Mouse (Mus musculus): ENCODE results near the gene Flot1. TPM values are rescaled to one million over a fixed set of nuclear protein-coding genes. Genes with fewer than 3 reads are reported as not detected.

Gene Flot1
- total RNA-seq, 1 experiment from 2014 or later = 94.1 TPM

GRCm38 (mm10) chr17:35810900-35811648 is 12.0 kb upstream of the Flot1 start:
- no peak for DNase-seq

DNA sequence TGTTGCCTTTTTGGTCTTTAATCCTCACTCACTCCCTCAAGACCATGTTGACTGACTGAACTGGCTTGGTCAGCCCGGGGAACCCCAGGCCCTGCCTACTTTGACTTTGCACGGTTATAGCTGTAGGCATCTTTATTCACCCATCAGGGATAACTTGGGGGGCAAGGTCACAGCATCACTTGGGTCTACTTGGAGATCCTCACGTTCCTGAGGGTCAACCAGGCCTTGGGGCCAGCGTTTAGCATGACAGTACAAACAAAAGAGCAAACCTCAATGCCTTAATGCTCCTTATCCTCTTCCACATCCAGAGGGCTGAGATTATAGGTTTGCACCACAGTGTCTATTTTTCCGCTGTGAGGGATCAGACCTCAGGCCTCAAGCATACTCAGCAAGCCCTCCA is 10.7 kb upstream of the Flot1 start:
- DNase-seq = no peak

- DNase-seq = no peak
Measured at GRCm38 (mm10) chr17:35812736-35813135, 10.3 kb upstream of the Flot1 start.

DNA sequence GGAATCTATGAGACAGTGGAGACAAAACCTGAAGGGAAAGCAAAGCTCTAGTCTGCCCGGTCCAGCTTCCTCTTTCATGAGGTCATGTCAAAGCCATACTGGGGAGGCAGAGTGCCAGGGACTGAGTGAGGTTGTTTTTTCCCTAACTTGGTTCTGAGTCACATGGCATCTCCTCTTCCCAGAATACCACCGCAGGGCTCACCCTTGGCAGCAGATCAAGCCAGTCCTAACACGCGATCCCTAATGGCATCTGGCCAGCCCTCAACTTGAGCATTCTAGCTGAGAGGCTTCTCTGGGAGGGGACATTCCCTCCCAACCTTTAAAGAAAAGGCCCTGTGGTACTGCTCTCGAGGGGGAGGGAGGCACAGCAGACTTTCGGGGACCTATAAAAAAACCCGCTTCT is 9.8 kb upstream of the Flot1 start:
- peak; percentile 92 for DNase-seq

DNA sequence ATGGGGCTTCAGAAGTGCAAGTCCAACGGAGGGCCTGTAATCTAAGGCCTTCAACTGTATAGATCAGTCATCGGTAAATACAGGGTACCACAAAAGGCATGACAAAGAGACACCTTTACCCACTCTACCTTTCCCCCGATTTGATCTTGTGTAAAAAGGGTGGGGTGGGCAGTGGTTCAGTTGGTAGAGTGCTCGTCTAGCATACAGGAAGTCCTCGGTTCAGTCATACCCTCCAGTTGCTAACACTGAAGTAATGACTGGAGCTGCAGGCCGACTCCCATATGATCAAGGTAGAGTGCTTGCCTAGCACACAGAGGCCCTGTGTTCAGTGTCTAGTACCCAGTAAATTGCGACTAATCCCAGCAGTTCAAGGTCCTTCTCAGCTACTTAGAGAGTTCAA is 9.4 kb upstream of the Flot1 start:
- no peak for DNase-seq

DNA sequence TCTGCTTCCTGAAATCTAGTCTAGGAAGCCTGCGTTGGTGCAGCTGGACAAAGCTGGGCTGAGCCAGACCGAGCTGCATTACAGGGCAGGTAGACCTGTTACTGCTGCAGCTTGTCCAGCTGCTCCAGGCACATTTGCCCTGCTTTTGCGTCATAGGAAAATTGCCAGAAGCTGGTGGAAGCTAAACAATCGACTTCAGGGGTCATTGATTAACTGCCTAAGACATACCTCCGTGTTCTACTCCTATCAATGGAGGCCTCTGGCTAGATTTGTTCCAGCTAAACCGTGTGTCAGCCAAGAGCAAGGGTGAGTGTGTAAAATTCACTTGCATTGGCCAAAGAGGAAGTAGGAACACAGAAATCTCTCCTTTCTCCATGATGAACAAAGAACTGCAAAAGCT is 8.4 kb upstream of the Flot1 start:
- DNase-seq = no peak

GRCm38 (mm10) chr17:35815836-35816235 is 7.2 kb upstream of the Flot1 start:
- no peak for DNase-seq

DNA sequence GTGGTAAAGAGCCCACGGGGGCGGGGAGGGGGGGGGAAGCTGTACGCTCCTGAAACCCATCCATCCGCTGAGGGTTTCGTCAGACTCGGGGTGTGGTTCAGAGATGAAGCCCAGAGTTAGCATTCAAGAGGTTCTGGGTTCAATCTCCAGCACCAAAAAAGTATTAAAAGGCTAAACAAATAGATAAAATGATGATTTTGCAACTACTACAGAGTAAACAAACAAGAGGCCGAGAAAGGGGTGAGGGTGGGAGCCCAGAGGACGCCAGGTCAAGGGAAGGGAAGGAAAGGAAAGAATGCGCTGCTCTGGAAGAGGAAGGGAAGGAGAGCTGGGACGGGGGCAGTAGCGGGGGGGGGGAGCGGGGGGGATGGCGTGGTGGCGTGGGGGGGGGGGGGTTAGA is 6.3 kb upstream of the Flot1 start:
- DNase-seq = no peak

- no peak for DNase-seq
Measured at GRCm38 (mm10) chr17:35817226-35817625, 5.8 kb upstream of the Flot1 start.

DNA sequence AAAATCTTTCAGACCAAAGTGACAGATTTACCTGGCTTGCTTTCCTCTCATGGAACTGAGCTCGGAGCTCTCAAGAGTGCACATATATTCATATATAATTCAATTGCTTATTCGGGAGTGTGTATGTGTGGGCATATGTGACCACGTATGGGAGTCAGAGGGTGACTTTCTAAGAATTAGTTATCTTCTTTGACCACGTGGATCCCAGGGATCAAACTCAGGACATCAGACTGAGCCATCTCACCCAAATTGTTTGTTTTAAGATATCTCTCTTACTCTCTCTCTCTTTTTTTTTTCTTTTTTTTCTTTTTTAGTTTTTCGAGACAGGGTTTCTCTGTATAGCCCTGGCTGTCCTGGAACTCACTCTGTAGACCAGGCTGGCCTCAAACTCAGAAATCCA is 2.9 kb upstream of the Flot1 start:
- DNase-seq = no peak

DNA sequence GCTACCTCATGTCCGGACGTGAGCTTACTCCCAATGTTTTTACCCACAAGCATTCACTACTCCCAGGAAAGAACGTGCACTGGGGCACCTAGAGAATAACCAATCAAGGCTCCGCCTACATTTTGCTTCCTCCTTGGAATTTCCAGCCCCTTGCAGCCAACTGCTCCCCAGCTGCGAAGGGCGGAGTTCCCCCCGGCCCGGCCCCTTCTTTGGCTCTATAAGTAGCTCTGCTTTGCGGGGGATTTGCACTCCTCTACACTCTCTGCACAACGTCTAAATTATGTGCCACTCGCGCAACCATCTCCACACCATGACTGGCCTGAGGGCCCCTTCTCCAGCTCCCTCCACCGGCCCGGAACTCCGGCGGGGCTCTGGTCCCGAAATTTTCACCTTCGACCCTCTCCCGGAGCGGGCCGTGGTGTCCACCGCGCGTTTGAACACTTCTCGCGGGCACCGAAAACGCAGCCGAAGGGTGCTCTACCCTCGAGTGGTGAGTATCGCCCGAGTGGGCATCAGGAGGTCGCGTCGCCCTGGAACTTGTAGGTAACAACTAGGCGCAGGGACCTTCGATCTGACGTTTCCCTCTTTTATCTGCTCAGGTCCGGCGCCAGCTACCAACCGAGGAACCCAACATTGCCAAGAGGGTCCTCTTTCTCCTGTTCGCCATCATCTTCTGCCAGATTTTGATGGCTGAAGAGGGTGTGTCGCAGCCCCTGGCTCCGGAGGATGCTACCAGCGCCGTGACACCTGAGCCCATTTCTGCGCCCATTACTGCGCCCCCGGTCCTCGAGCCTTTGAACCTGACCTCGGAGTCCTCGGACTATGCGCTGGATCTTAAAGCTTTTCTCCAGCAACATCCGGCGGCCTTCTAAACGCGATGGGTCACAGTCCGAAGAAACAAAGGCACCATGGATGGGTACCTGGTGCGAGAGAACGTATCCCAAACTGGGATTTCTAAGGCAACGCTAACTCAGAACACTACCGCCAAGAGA is 1.3 kb upstream of the Flot1 start, which contains the start of gene Ier3:
TSS of gene Ier3 (plus strand) at position 246 of the 992 bp plus-strand sequence.
- DNase-seq = peak; percentile 84

- DNase-seq = no peak
Measured at GRCm38 (mm10) chr17:35822564-35822963, 466 bp upstream of the Flot1 start.

GRCm38 (mm10) chr17:35824402-35824801 is 1.4 kb downstream of the Flot1 start:
- DNase-seq = no peak

- no peak for DNase-seq
Measured at GRCm38 (mm10) chr17:35825109-35825850, 2.2 kb downstream of the Flot1 start.

- DNase-seq = peak; percentile 84
Measured at GRCm38 (mm10) chr17:35829737-35830136, 6.7 kb downstream of the Flot1 start.

DNA sequence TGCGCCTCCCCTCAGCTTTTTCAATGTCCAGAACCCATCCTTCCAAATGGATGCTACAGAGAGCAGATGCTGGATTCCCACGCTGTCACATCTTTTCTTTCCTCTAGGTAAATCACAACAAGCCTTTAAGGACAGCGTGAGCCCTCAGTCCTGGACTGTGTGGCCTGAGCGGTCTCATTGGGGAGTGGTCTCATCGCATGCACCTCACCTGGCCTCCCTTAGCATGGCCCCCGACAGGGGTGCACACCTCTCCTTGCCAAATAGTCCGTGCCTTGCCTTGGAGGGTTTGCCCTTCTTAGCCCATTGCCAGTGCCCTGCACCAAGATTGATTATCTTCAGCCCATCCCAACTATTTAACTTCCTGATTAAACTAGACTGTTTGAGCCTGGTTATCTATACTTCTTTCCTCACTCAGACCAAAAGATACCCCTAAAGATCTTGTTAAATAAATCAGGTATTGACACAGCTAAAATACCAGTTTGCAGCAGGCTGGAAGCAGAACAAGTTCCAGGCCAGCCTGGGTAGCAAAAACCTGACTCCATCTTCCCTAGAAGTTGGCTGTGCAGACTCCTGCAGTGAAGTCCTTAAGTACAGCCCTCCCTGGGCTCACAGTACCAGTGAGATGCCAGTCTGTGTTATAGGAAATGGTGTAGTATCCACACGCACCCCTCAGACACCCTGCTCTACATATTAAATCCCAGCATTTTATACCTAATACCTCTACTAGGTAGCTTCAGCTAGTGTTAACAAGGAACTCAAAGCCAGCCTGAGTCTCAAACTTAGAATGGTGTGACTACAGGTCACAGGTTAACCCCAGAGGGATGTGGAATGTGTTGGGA is 9.6 kb downstream of the Flot1 start:
- no peak for DNase-seq

DNA sequence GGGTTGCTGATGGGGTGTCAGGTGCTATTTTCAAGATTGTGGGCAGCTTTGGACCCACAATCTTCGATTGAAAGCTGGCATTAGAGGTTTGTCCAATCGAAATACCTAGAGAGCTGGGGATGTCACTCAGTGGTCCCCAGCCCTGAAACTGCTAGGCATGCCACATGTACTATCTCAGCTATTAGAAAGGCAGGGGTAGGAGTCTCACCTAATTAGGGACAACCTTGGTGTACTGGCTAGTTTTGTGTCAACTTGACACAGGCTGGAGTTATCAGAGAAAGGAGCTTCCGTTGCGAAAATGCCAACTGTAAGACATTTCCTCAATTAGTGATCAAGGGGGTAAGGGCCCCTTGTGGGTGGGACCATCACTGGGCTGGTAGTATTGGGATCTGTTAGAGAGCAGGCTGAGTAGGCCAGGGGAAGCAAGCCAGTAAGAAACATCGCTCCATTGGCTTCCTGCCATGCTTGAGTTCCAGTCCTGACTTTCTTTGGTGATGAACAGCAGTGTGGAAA is 10.3 kb downstream of the Flot1 start:
- no peak for DNase-seq

- DNase-seq = no peak
Measured at GRCm38 (mm10) chr17:35833894-35834293, 10.9 kb downstream of the Flot1 start.

GRCm38 (mm10) chr17:35834696-35835422 is 11.8 kb downstream of the Flot1 start:
- no peak for DNase-seq

DNA sequence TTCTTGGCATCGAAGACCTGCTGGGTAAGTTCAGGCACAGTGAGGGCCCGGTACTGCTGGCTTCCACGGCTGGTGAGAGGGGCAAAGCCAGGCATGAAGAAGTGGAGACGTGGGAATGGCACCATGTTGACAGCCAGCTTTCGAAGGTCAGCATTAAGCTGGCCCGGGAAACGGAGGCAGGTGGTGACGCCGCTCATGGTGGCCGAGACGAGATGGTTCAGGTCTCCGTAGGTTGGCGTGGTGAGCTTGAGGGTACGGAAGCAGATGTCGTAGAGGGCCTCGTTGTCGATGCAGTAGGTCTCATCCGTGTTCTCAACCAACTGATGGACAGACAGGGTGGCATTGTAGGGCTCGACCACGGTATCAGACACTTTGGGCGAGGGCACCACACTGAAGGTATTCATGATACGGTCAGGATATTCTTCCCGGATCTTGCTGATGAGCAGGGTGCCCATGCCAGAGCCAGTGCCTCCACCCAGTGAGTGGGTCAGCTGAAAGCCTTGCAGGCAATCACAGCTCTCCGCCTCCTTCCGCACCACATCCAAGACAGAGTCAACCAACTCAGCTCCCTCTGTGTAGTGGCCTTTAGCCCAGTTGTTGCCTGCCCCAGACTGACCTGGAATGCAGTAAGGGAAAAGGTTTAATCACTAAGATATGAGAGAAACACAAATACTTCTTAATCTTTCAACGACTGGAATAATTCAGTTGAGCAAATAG is 12.6 kb downstream of the Flot1 start:
- DNase-seq = no peak
